Comparison of ENCODE assay signal across 12 mouse cellular contexts in the genomic region with DNA sequence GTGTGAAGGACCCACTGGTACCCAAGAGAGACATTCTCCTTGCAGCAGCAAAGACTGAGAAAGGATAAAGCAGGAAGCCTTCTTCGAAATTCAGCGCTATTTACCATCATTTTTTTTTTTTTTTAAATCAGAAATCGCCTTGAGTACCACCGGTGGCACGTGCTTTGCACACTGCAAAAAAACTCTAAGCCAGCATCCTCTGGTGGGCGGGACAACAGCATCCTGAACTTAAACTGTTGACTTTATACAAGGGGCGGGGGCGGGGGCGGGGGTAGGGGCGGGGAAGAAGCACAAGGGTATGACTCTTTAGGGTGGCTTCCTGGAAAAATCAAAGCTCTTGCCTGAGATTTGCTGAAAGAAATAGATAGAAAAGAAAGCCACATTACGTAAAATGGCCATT. TPM values are rescaled to one million over a fixed set of nuclear protein-coding genes. Genes with fewer than 3 reads are reported as not detected.
DNase-seq lines count a peak whose midpoint lies in the region; ATAC-seq and TF ChIP-seq lines count a peak whose summit lies in the region.
"Had no signal": no experiment of that assay in that cellular context is flagged by ENCODE, and none has a peak within 500 bp of the region (broad histone marks: within the 10 kb centered on the region; RNA-seq: fewer than 3 reads in every experiment).

No protein-coding gene starts in this region.

- TF ChIP-seq POLR2A in myocyte (IDR thresholded peaks at IDR 0.05; ENCODE audit: insufficient read length, low read depth) = no peak

- no peaks in the 10 kb centered on the region for H3K9me3 ChIP-seq in heart, embryonic 10.5 days
- H3K9me3 ChIP-seq in liver, embryonic 11.5 days (ENCODE audit: control insufficient read depth, low read length) = no peaks in the 10 kb centered on the region
- no peaks in the 10 kb centered on the region for H3K9me3 ChIP-seq in liver, postnatal 0 days (ENCODE audit: low read length)
- H3K9me3 ChIP-seq in embryonic facial prominence, embryonic 13.5 days = no peaks in the 10 kb centered on the region

- H3K9ac ChIP-seq in liver, embryonic 11.5 days (ENCODE audit: low read depth, low read length) = no peak overlapping the region
- H3K9ac ChIP-seq in liver, postnatal 0 days (replicated peaks) = no peak overlapping the region
- H3K9ac ChIP-seq in embryonic facial prominence, embryonic 13.5 days = no peak overlapping the region

- WGBS in heart, embryonic 10.5 days = 23% methylated on average over 11 of the region's 11 CpGs
- 23% methylated on average over 11 of the region's 11 CpGs for WGBS in liver, embryonic 11.5 days
- 23% methylated on average over 11 of the region's 11 CpGs for WGBS in liver, postnatal 0 days (ENCODE audit: insufficient replicate concordance)
- WGBS in embryonic facial prominence, embryonic 13.5 days = 24% methylated on average over 11 of the region's 11 CpGs

- DNase-seq in heart, embryonic 10.5 days (ENCODE audit: low spot score) = no peak
- DNase-seq in heart, adult 18-20 months = no peak
- no peak for DNase-seq in liver, embryonic 11.5 days (ENCODE audit: low spot score)
- DNase-seq in liver, postnatal 0 days = no peak
- DNase-seq in urinary bladder, postnatal 36 days (ENCODE audit: low spot score in 2 of 2) = no peak
- DNase-seq in cerebellum, postnatal 14 days = no peak
- DNase-seq: kidney, postnatal 25 days; retina, postnatal 1 day had no signal

- TF ChIP-seq CTCF in liver, postnatal 0 days (IDR thresholded peaks at IDR 0.05; ENCODE audit: low read depth) = no peak

- H3K4me1 ChIP-seq in heart, embryonic 10.5 days = no peaks in the 10 kb centered on the region
- H3K4me1 ChIP-seq in liver, embryonic 11.5 days (replicated peaks; ENCODE audit: control insufficient read depth, insufficient read depth, low read length) = no peaks in the 10 kb centered on the region
- no peaks in the 10 kb centered on the region for H3K4me1 ChIP-seq in liver, postnatal 0 days (ENCODE audit: insufficient read depth)
- peaks cover 6% of the 10 kb centered on the region; the same call in 1 of the 2 replicates for H3K4me1 ChIP-seq in embryonic facial prominence, embryonic 13.5 days

- peak overlapping the region; percentile 31; the same call in 1 of the 2 replicates for H3K4me3 ChIP-seq in heart, embryonic 10.5 days
- no peak overlapping the region for H3K4me3 ChIP-seq in liver, embryonic 11.5 days (ENCODE audit: low read depth, low read length)
- H3K4me3 ChIP-seq in liver, postnatal 0 days (ENCODE audit: low read depth, low read length) = no peak overlapping the region
- peak overlapping the region; percentile 5; the same call in 1 of the 2 replicates for H3K4me3 ChIP-seq in embryonic facial prominence, embryonic 13.5 days
- H3K4me3 ChIP-seq in myocyte = no peak overlapping the region

- no peak overlapping the region for H3ac ChIP-seq in myocyte (ENCODE audit: control insufficient read depth, insufficient read length)

- no peak for TF ChIP-seq EP300 in liver, postnatal 0 days (IDR thresholded peaks at IDR 0.05; ENCODE audit: low read depth)

- no peaks in the 10 kb centered on the region for H3K79me2 ChIP-seq in myocyte (ENCODE audit: control insufficient read depth, insufficient read depth)

- H3K4me2 ChIP-seq in liver, embryonic 11.5 days = peak overlapping the region; percentile 32
- no peak overlapping the region for H3K4me2 ChIP-seq in liver, postnatal 0 days (ENCODE audit: low read depth, low read length)
- H3K4me2 ChIP-seq in embryonic facial prominence, embryonic 13.5 days = peak overlapping the region; percentile 45
- peak overlapping the region; percentile 34 for H3K4me2 ChIP-seq in myocyte (ENCODE audit: low read depth)

- H3K36me3 ChIP-seq in heart, embryonic 10.5 days = no peaks in the 10 kb centered on the region
- H3K36me3 ChIP-seq in liver, embryonic 11.5 days (ENCODE audit: control insufficient read depth, insufficient read depth, low read length) = no peaks in the 10 kb centered on the region
- no peaks in the 10 kb centered on the region for H3K36me3 ChIP-seq in liver, postnatal 0 days (replicated peaks; ENCODE audit: insufficient read depth, low read length)
- no peaks in the 10 kb centered on the region for H3K36me3 ChIP-seq in embryonic facial prominence, embryonic 13.5 days
- H3K36me3 ChIP-seq in myocyte (ENCODE audit: control insufficient read depth, insufficient read depth) = no peaks in the 10 kb centered on the region

- H3K27ac ChIP-seq in heart, embryonic 10.5 days = no peak overlapping the region
- no peak overlapping the region for H3K27ac ChIP-seq in liver, embryonic 11.5 days (ENCODE audit: low read depth, low read length)
- no peak overlapping the region for H3K27ac ChIP-seq in liver, postnatal 0 days (ENCODE audit: low read depth)
- no peak overlapping the region for H3K27ac ChIP-seq in embryonic facial prominence, embryonic 13.5 days

- peaks cover 17% of the 10 kb centered on the region for H3K27me3 ChIP-seq in heart, embryonic 10.5 days (ENCODE audit: insufficient read depth, poor library complexity, severe bottlenecking)
- H3K27me3 ChIP-seq in liver, embryonic 11.5 days (replicated peaks; ENCODE audit: control insufficient read depth, insufficient read depth, low read length) = 0 out of 2 replicates have a peak, but pooled peaks cover 5% of the 10 kb centered on the region
- H3K27me3 ChIP-seq in liver, postnatal 0 days (ENCODE audit: insufficient read depth, low read length) = 0 out of 2 replicates have a peak, but pooled peaks cover 6% of the 10 kb centered on the region
- peaks cover 7% of the 10 kb centered on the region; the same call in 1 of the 2 replicates for H3K27me3 ChIP-seq in embryonic facial prominence, embryonic 13.5 days
- peaks cover 15% of the 10 kb centered on the region for H3K27me3 ChIP-seq in myocyte (ENCODE audit: control insufficient read depth, insufficient read depth, insufficient read length)

- no peak for ATAC-seq in liver, embryonic 11.5 days (replicated peaks; ENCODE audit: low FRiP score)
- no peak for ATAC-seq in liver, postnatal 0 days
- ATAC-seq in embryonic facial prominence, embryonic 13.5 days (ENCODE audit: insufficient number of reproducible peaks, insufficient read depth, low FRiP score, low TSS enrichment, low read depth) = no peak

TF ChIP-seq in myocyte, 11 proteins besides CTCF, POLR2A, EP300 and RAD21:
- no peak for TF ChIP-seq TCF3 (IDR thresholded peaks at IDR 0.05; ENCODE audit: insufficient read length, low read depth)
- TF ChIP-seq TCF12 (IDR thresholded peaks at IDR 0.05; ENCODE audit: insufficient read depth, poor library complexity, severe bottlenecking) = no peak
- TF ChIP-seq POLR2AphosphoS2 (IDR thresholded peaks at IDR 0.05; ENCODE audit: insufficient read length, low read depth) = no peak
- TF ChIP-seq MYOG (IDR thresholded peaks at IDR 0.05; ENCODE audit: control insufficient read depth in 1 of 3, insufficient read depth in 1 of 3, insufficient read length in 2 of 3, low read depth in 2 of 3) = no peak
- no peak for TF ChIP-seq REST (IDR thresholded peaks at IDR 0.05; ENCODE audit: insufficient read depth, insufficient read length)
- no peak for TF ChIP-seq SRF (IDR thresholded peaks at IDR 0.05; ENCODE audit: control insufficient read depth, insufficient read length, low read depth)
- TF ChIP-seq USF1 (IDR thresholded peaks at IDR 0.05; ENCODE audit: low read depth) = no peak

RNA-seq across cellular contexts. Expression of a gene that starts 15.4 kb away (rescaled TPM):
- 69.3 and 74.1 TPM in 2 replicates for polyA plus RNA-seq in heart, embryonic 10.5 days (2016; fragmentation: Nextera tagmentation; extraction: Ambion mirVana)
- total RNA-seq in heart, adult 18-20 months (2021) = 10 to 100 TPM; 48.7 to 59.5 TPM
- polyA plus RNA-seq in liver, embryonic 11.5 days (2014; fragmentation: Nextera tagmentation; extraction: Ambion mirVana) = 109 and 111 TPM in 2 replicates
- 51.6 and 51.8 TPM in 2 replicates for polyA plus RNA-seq in liver, postnatal 0 days (2015; fragmentation: Nextera tagmentation; extraction: Ambion mirVana)
- 67.1 and 73.7 TPM in 2 replicates for polyA plus RNA-seq in embryonic facial prominence, embryonic 13.5 days (2015; fragmentation: Nextera tagmentation; extraction: Ambion mirVana)
- polyA plus RNA-seq in myocyte (2012; fragmentation: generic; extraction: Trizol) = 32.2 TPM

RNA-seq across cellular contexts. Expression of a gene that starts 43.3 kb away (rescaled TPM):
- polyA plus RNA-seq in heart, embryonic 10.5 days (2016; fragmentation: Nextera tagmentation; extraction: Ambion mirVana) = not detected in 2 replicates
- not detected for total RNA-seq in heart, adult 18-20 months (2021)
- polyA plus RNA-seq in liver, embryonic 11.5 days (2014; fragmentation: Nextera tagmentation; extraction: Ambion mirVana) = not detected in 2 replicates
- not detected in 2 replicates for polyA plus RNA-seq in liver, postnatal 0 days (2015; fragmentation: Nextera tagmentation; extraction: Ambion mirVana)
- not detected in 2 replicates for polyA plus RNA-seq in embryonic facial prominence, embryonic 13.5 days (2015; fragmentation: Nextera tagmentation; extraction: Ambion mirVana)
- polyA plus RNA-seq in myocyte (2012; fragmentation: generic; extraction: Trizol) = 0.04 TPM
- total RNA-seq: left cerebral cortex, postnatal 36 days had no signal
- polyA plus RNA-seq: C2C12 had no signal

Comparison
In these comparisons a context has a peak if more than half of its experiments do, and no peak if none do; other contexts are left out.
1. H3K4me3 ChIP-seq: peak in heart, embryonic 10.5 days (single experiment) and embryonic facial prominence, embryonic 13.5 days (single experiment); none in liver, embryonic 11.5 days (single experiment), liver, postnatal 0 days (single experiment) and myocyte (single experiment).